Mouse (Mus musculus): ENCODE results near the gene Pcmt1.
"Not testable (repeated sequence)": the region's sequence is repeated elsewhere in the genome, so short reads cannot be mapped to it uniquely, and the experiment has no call there.

The Pcmt1 gene

DNA sequence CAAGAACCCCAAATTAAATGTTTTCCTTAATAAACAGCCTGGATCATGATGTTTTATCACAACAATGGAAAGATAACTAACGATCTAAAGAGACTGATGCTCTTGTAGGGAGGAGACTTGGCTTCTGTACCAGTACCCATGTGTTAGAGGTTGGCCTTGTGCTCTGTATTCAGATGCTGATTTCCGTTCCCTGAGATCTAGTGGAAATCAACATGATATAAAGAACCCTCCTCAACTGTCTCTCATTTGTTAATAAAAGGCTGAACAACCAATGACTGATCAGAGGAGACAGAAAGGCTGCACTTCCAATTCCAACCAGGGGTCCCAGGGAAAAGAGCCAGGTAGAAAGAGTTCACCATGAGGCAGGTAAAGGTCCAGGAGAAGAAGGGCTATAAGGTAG is 35.0 kb downstream of the Pcmt1 start:
- no peak for DNase-seq (ENCODE audit: low spot score)

DNA sequence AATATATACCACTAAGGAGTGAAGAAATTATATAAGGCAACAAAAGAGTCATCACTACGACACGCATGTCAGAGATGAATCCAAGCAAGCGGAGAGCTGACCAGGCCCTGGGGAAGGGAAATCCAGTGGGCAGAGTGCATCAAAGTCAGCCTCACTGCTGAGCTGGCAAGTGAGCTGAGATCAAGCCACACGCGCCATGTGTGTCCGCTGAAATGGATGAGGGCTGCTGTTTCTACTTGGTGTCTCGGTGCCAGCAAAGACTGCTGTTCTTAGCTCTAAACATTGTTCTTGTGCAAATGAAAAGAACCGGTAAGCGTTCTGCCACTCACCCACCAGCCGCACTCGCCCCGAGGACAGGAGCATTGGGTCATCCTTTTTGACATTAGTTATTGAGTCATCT is 40.6 kb downstream of the Pcmt1 start:
- no peak for DNase-seq (ENCODE audit: low spot score)

DNA sequence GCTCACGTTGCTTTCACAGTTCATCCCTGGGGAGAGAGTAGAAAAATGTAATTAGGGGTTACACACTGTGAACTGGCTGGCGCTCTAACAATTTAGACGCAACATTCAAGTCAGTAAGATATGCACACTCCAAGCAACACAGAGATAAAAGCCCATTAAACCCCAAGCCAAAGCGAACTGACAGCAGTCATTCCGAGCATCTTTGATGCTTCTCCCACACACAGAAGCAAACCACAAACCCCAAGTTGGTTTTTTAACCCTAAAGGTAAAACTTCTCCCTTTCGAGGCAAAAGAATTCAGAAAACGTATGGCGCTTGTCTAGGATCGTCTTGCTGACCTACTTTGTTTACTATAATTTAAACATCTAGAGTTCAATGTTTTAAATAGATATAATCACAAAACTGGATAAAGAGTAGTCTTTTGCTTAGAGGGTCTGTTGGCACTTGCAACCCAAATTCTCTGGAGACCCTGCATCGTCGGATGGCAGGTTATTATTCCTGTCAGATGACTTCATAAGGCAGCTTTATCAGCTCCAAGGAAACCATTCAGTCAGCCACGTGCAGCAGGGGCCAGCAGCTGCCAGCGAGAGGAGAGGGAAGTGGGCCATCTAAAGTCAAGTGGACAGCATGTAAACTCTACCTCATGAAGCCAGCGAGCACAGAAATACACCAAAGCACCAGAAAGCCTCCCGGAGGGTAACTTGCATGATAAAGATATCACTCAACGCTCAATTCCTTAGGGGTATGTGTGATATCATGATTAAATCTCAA is 49.8 kb downstream of the Pcmt1 start:
- DNase-seq (ENCODE audit: low spot score), result no peak

DNA sequence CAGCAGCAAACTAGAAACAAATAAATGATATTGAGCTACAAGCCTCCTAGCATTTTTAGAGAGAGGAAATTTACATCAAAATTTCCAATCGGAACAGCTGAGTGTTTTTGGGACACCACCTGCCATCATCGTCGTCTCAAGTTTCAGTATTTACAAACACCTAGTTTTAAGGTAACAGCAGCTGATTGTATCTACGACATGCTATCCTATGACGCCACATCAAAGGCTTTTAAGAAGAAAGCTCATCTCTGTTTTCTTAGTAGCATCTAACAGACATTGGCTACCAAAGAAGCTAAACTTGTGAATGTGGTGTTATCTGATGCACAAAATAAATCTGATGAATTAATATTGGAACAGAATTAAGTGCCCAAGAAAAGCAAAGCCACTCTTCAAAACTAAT is 50.6 kb downstream of the Pcmt1 start:
- no peak for DNase-seq (ENCODE audit: low spot score)

DNA sequence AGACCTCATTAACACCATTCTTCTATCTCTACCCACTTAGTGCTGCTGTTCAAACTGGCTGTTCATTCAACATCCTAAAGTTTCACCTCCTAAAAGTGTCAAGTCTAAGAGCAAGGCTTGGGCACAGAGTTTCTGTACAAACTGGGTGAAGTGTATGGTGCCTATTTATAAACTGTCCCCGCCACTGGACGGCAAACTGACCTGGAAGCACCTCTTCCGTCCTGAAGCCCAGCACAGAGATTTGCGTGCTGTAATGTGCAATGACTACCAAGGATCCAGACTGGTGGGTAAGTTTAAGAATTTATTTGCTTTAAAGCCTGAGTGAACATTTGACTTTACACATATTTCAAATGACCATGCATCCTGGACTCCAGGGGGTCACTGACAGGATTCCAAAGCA is 51.8 kb downstream of the Pcmt1 start:
- no peak for DNase-seq (ENCODE audit: low spot score)

DNA sequence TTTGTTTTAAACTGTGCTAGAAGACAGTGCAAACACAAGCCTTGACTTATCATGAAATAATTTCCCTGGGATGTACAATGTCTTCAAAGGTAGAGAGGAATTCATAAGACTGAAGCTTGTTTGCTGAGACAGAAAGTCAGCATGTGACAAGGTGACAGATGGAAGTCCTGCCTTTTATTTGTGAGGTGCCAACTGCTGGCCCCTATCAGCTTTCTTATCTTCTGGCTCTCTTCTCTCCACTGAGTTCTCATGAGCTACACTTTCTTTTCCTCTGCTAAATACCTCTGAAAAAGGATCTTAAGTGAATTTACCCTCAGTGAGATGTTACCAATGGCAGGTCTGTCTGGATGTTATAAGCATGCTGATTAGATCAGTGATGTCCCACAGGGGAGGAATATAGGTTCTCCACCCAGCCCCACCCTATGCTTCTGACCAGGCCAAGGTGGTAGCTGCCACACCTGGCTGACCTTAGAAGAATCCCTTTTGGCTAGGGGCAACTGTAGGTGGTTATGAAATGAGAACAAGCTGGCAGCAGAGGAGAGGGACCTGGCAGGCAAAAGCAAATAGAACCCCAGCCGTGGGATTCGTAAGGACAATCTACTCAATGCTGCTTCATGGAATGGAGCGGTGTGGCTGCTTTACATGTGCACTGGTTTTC is 56.9 kb downstream of the Pcmt1 start:
- DNase-seq (ENCODE audit: low spot score), result no peak

DNA sequence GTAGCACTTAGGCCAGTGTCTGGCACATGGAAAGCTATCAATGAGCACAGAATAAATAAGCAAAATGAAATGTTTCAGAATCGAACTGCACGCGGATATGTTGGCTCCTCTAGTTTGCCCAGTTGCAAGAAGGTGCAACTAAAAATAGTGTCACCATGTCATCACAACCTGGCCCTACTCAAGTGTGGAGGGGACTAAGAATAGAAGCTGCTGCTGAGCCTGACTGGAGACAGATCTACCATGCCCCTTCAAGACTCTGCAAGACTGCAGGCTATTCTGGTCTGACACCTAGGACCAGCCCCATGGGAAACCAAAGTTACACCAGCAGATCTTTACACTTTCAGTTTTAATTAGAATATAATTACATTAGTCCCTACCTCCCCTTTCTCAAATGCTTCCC is 58.6 kb downstream of the Pcmt1 start:
- no peak for DNase-seq (ENCODE audit: low spot score)

DNA sequence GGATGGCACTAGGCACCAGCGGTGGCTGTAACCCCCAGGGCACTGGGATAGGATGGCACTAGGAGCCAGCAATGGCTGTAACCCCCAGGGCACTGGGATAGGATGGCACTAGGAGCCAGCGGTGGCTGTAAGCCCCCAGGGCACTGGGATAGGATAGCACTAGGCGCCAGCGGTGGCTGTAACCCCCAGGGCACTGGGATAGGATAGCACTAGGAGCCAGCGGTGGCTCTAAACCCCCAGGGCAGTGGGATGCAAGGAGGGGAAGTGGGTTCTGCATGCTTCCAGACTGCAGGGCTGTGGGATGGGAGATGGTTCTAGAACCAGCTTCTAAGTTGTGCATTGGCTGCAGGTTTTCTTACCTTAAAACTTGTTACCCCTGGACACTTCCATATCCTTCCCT is 60.2 kb downstream of the Pcmt1 start:
- DNase-seq (ENCODE audit: low spot score), result no peak

DNA sequence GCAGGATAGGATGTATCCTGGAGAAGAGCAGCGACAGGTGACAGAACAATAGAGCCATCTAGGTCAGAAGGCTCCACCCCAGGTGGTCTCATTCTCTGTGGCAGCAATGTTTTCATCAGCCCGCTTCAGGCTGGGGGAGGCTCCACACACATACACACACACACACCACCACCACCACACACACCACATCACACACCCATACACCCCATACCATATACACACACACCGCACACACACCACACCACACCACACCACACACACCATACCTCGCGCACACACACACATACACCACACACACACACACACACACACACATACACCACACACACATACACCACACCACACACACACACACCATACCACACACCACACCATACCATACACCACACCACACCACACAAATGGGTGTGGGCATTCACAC is 61.1 kb downstream of the Pcmt1 start:
- no peak for DNase-seq (ENCODE audit: low spot score)

DNA sequence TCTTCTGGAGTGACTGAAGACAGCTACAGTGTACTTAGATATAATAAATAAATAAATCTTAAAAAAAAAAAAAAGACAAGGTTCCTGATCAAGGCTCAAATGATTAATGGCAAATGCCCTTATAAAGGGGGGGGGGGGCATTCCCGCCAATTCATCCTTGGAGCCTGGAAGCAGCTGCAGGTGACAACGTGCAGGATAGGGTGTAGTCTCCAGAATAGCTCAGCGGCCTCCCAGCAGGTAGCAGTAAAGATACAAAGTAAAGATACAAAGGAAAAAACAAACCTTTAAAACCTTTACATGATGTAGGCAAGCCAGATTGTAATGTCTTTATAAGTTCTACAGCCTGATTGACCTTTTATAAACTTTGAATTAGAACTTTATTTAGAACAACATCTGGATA is 63.4 kb downstream of the Pcmt1 start:
- not testable (repeated sequence) for DNase-seq (ENCODE audit: low spot score)

DNA sequence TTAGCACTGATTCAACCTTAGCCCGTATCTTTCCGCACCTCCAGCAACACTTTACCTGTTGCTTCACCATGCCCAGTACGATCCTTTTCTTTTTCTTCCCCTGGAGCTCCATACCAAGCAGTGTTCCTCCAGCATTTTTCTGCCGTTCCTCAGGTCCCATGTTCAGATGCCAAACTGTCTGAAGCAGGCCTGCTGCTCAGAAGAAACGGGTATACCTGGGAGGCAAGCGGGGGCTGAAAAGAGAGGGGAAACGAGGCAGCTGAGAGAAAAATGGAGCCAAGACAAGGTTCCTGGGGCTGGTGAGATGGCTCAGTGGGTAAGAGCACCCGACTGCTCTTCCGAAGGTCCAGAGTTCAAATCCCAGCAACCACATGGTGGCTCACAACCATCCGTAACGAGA is 63.8 kb downstream of the Pcmt1 start:
- DNase-seq (ENCODE audit: low spot score), result not testable (repeated sequence)

DNA sequence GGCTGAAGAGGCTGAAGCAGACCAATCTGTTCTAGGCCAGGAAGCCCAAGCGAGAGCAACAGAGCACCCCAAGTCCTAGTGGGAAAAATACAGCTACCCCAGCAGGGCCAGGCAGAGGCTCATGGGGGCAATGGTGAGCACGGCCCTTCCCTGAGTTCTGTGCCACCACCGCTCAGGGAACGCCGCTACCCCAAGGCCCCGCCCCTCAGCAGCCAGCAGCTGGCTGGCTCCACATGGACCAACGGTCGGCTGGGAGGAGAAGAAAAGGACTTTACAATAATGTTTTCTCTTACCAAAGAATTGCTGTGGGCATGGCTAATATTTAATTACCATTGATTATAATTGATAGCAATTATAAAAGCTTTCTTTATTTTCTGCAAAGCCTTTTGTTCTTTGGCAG is 66.1 kb downstream of the Pcmt1 start:
- no peak for DNase-seq (ENCODE audit: low spot score)

DNA sequence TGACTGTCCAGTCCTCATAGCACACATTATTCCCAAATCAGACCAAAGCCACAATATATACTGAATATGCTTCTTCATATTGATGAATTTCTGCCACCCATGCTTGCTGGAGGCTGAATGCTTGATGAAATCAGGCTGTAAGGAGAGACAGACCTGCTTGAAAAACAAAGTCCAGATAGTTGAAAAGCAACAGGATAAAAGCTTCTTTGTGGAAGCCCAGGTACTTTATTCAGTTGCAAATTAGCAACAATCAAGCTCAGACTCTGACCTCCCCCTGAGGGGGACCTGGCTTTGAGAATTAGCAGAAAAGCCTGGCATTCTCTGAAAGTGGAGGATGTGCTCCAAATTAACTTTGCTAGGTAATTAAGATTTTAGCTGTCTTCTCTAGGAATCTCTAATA is 68.7 kb downstream of the Pcmt1 start:
- not testable (repeated sequence) for DNase-seq (ENCODE audit: low spot score)

DNA sequence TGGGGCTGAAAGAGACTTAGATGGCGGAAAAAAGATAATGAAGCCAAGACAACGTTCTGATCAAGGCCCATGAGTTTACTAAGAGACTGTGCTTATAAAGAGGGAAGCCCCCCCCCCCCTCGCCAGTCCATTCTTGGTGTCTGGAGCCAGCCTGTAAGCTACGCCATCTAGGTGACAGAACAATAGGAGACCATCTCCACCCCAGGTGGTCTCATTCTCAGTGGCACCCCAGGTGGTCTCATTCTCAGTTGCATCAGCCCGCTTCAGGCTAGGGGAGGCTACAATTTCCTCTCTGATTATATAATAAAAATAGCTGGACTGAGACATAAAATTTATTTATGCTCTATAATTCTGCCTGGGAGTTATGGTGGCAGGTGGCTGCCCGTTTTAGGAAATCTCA is 69.3 kb downstream of the Pcmt1 start:
- DNase-seq (ENCODE audit: low spot score), result no peak

DNA sequence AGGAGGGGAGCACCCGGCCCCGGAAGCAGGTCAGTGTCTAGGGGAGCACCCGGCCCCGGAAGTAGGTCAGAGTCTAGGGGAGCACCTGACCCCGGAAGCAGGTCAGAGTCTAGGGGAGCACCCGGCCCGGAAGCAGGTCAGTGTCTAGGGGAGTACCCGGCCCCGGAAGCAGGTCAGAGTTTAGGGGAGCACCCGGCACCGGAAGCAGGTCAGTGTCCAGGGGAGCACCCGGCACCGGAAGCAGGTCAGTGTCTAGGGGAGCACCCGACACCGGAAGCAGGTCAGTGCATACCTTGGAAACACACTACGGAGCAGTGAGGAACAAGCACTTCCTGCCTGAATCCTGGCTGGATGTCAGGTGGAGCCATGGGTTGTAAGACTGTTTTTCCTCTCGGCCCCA is 72.3 kb downstream of the Pcmt1 start:
- DNase-seq (ENCODE audit: low spot score), result no peak

DNA sequence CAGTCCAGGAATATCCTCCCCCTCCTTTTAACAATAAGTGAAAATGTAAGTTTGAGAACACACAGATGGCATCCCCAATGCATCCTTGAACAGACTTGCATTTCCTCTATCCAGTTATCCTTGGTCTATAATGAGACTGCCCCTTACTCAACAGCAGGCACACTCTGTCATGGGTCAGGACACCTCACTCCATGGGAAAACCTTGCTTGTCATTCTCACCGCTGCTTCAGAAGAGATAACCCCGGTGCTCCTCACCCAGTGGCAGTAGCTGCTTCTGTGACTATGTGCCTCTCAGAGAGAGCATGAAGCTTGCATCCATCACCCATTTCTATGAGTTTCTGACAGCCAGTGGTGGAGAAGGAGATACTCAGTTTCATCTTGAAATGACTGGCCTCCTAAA is 74.5 kb downstream of the Pcmt1 start:
- no peak for DNase-seq (ENCODE audit: low spot score)

DNA sequence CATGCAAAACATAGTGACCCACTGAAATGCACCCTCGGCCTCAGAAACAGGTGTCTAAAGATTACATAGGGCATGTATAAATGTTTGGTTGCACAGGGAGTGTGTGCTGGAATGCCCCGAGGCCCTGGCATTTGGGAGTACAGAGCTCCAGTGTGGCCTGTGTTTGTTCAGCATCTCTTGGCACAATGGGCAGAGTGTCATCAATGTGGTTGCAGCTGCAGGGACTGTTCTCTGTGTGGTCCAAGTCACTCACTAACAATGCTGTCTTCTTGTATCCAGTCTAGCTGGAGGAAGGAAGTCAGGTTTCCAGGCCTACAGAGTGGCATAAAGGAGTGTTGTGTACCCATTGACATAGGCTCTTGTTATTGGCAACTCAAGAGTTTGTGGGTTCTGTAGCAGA is 75.8 kb downstream of the Pcmt1 start:
- DNase-seq (ENCODE audit: low spot score), result no peak

DNA sequence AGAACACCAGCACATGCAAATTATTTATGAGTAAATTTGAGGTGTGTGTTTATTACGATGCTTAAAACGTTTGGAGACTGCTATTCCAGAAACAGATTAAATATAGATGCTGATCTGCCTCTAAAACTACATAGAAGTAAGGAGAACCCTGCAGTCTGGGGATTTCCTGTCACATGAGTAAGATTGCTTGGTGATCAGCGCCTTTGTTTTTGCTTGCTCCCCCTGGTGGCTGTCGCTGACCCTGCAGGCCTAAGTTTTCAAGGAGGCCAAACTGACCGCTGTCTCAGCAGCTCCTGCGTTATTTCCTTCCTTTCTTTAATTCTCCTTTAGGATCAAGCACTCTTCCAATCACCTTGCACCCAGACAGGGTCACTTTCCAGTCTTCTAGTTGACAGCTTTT is 80.3 kb downstream of the Pcmt1 start:
- DNase-seq (ENCODE audit: low spot score), result peak; percentile 51

DNA sequence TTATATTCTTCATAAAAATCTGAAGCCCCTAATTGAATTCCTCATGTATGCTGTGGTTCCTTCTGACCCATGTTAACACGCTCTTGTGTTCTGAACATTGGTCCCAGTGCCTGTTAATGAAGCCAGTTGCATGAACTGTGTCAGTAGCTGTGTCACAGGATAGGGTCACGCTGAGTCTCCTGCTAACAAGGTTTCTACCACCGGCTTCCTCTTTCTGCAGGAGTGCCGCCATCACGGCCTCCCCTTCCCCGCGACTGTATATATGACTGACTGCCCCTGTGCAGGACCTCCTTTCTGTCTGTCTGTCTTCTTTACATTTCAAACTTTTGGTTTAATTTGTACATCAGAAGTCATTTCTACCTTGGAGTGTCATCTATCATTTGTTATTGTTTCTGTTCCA is 82.8 kb downstream of the Pcmt1 start:
- no peak for DNase-seq (ENCODE audit: low spot score)

DNA sequence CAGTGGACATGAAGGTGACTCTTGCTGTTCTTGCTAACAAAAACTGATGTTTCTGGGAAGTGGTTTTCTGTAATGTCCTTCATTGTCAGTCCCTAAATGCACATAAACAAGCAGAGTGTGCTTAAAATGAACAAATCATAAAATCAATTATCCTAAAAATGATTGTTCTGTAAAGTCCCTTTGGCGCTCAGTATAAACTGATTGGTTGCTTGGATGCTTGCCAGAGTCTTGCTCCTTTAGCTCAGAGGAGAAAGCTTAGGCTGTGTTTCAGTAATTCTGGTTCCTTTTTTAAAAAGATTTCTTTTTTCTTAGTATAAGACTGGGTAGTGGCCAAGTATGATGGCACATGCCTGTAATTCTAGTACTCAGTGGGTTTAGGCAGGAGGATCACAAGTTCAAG is 84.7 kb downstream of the Pcmt1 start:
- DNase-seq (ENCODE audit: low spot score), result no peak

DNA sequence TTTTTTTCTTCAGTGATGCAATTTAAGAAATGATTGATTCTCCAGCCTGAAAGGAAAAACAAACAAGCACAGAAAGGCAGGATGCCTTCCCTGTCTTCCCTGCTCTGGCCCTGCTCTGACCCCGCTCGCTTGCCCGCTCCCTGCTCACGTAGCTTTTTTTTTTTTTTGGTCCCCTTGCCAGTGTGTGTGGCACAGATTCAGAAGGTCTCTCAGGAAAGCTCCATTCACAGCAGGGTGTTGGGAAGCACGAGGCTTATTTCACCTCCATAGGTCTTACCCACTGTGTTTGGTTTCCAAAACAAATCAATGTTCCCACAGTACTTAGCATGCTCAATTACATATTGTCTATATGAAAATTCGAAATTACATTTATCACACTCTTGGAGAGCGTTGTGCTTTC is 86.1 kb downstream of the Pcmt1 start:
- DNase-seq (ENCODE audit: low spot score), result no peak

DNA sequence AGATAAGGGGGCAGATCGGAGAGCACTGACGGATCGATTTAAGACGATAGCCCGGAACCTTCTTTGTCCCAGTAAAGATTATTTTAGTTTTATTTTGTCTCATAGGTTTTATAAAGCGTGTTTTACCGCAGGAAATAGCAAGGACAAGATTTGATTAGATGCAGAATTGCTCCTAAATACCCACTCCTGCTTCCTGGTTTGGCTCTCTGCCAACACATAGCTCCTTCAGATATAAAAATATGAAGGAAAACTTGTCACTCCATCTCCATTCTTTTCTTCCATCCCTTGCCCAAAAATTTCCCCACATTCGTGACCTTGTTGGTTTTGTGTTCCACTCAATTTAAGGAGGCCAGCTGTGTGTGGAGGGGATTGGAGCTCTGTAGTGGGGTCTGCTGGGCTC is 90.1 kb downstream of the Pcmt1 start:
- DNase-seq (ENCODE audit: low spot score), result no peak

DNA sequence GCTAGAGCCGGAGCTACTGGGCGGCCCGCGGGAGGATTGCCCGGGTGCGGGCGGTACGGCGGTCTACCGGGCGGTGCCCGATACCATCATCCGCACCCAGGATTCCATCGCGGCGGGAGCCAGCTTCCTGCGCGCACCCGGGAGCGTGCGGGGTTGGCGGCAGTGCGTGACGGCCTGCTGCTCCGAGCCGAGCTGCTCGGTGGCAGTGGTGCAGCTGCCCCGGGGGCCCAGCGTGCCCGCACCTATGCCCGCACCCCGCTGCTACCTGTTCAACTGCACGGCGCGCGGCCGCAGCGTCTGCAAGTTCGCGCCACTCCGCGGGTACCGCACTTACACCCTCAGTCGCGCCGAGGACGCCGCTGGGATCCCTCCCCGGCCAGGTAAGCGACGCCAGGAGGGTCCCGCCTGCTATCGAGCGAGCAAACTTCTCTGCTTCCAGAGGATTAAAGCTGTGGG is 90.7 kb downstream of the Pcmt1 start:
- DNase-seq (ENCODE audit: low spot score), result no peak
